Mouse (Mus musculus): ENCODE results near the gene Camk1. TPM values are rescaled to one million over a fixed set of nuclear protein-coding genes. Genes with fewer than 3 reads are reported as not detected.
A peak's percentile ranks its signal among the peaks of the same experiment; 100 is the strongest.

Gene Camk1
- total RNA-seq (2021): 10 to 100 TPM; 39.0 to 42.9 TPM
- long read RNA-seq, experiment 1, transcript Camk1-201 (12 exons, 1,496 nt): major isoform, 73 of 83 reads
- long read RNA-seq, experiment 1, partial matches to known transcripts: 3 of 83 reads
- long read RNA-seq, experiment 1, other reads (novel, unspliced or antisense): 6 of 83 reads
- long read RNA-seq, experiment 2, transcript Camk1-201 (12 exons, 1,496 nt): major isoform, 56 of 64 reads
- long read RNA-seq, experiment 2, partial matches to known transcripts: 3 of 64 reads
- long read RNA-seq, experiment 2, other reads (novel, unspliced or antisense): 4 of 64 reads

DNA sequence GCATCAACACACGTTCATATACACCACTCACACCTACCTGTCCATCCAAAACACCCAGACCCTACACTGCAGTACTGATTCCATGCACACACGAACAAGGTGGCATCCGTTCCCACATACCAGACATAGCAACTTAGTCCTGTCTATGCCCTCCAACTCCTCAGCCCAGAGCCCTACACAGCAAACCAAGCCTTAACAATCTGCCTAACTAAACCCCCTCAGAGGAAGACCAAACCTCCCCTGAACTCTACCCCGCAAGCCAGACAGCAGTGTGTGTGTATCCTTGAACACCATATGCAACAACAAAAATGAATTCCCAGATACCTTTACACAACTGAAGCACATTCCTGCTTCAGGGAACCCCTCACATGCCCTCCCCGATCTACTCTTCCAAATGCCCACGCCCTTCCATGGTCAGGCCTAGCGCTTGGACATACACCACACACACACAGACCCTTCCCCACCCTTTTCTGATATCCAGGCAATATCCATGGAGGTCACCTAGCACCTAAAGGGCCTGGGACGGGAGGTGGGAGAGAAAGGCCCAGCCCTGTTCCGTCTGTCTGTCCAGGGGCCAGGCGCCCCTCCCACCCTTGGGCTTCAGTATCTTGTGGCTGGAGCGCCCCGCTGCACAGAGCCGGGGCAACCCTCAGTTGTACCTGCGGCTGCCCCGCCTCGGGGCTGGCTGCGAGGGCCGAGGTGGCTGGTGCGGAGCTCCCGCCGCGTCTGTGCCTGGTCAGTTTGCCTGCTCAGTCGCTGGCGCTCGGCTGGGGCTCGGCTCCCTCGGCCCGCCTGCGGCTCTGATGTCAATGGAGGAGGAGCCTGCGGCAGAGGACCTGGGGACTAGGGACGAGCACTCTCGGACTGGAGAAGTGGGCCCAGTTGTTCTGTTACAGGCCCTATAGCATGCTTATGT lies at the start of gene Camk1:
TSS of gene Camk1 (minus strand) at position 808 of the 916 bp plus-strand sequence.
- peak; percentile 87 for DNase-seq (ENCODE audit: low spot score)

- peak; percentile 19 for DNase-seq (ENCODE audit: low spot score)
Observed at GRCm38 (mm10) chr6:113392387-113393071, 48.7 kb upstream of the Camk1 start.

DNA sequence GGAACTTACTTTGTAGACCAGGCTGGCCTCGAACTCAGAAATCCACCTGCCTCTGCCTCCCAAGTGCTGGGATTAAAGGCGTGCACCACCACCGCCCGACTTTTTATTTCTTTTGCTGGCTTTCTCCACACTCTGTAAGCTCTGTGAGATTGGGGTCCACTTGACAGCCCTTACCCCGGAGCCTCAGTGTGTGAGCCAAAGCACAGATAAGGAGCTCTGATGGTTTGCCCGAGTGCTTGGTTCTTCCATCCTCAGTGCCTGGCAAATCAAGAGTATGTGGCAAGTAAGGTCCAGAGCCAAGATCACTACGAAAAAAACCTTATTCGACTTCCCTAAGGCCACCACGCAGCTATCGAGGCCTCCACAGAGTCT lies 48.2 kb upstream of the Camk1 start:
- no peak for DNase-seq (ENCODE audit: low spot score)

GRCm38 (mm10) chr6:113390715-113391114 lies 46.9 kb upstream of the Camk1 start:
- DNase-seq (ENCODE audit: low spot score): no peak

- no peak for DNase-seq (ENCODE audit: low spot score)
Observed at GRCm38 (mm10) chr6:113388960-113389359, 45.2 kb upstream of the Camk1 start, which contains the start of gene Ttll3. Ttll3 (plus strand) TSS chr6:113389260.

GRCm38 (mm10) chr6:113386025-113386424 lies 42.2 kb upstream of the Camk1 start:
- DNase-seq (ENCODE audit: low spot score): no peak

- DNase-seq (ENCODE audit: low spot score): no peak
Observed at GRCm38 (mm10) chr6:113385160-113385714, 41.5 kb upstream of the Camk1 start.

- DNase-seq (ENCODE audit: low spot score): no peak
Observed at GRCm38 (mm10) chr6:113384351-113384927, 40.7 kb upstream of the Camk1 start.

DNA sequence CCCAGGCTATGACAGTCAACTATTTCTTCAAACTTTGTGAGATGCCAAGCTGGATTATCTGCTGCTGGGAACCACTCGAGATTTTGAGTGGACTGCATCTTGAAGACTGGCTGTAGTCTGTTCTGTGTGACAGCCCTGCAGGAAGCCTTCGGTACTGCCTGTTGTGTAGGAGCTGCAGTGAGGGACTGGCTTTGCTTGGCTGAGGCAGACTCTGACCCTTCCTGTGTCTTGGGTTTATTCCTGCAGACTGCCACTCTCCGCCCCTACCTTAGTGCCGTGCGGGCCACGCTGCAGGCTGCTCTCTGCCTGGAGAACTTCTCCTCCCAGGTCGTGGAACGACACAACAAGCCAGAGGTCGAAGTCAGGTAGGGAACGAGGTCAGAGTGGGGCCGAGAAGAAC lies 36.7 kb upstream of the Camk1 start:
- no peak for DNase-seq (ENCODE audit: low spot score)

DNA sequence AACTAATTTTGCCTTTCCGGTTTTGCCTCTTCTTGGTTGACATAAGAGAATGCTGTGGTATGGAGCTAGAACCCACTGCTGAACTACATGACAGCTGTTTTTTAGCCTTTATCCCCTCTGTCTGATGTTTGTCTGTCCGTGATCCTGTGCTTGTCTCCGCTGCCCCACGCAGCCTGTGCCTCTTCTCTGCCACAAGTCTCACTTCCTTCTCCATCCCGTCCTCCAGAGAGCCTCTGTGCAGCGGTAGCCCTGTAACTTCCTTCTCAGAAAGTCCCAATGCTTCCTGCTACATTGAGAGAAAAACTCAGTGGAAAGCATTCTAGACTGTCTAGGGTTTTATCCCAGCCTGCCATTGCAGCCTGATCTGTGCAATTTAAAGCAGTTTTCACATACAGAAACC lies 35.5 kb upstream of the Camk1 start:
- no peak for DNase-seq (ENCODE audit: low spot score)

- DNase-seq (ENCODE audit: low spot score): peak; percentile 92
Observed at GRCm38 (mm10) chr6:113377496-113378385, 34.0 kb upstream of the Camk1 start, which contains the start of the genes Tada3 and Arpc4. Tada3 (minus strand) TSS chr6:113377883. Arpc4 (plus strand) TSS chr6:113378115.

DNA sequence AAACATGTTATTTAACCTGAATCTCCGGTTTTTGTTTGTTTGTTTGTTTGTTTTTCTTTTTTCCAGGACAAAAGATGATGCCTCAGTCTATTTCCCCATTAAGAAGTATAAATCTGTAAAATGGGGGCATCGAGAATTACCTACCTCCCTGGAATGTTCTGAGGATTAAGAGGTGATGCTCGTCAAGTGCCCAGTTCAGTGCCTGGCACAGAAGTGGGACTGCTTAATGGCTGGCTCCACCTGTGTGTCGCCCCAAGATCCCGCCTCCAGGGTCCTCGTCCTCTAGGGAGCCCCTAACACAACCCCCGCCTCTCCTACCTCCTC lies 33.4 kb upstream of the Camk1 start:
- no peak for DNase-seq (ENCODE audit: low spot score)

GRCm38 (mm10) chr6:113373491-113373890 lies 29.7 kb upstream of the Camk1 start:
- DNase-seq (ENCODE audit: low spot score): no peak

DNA sequence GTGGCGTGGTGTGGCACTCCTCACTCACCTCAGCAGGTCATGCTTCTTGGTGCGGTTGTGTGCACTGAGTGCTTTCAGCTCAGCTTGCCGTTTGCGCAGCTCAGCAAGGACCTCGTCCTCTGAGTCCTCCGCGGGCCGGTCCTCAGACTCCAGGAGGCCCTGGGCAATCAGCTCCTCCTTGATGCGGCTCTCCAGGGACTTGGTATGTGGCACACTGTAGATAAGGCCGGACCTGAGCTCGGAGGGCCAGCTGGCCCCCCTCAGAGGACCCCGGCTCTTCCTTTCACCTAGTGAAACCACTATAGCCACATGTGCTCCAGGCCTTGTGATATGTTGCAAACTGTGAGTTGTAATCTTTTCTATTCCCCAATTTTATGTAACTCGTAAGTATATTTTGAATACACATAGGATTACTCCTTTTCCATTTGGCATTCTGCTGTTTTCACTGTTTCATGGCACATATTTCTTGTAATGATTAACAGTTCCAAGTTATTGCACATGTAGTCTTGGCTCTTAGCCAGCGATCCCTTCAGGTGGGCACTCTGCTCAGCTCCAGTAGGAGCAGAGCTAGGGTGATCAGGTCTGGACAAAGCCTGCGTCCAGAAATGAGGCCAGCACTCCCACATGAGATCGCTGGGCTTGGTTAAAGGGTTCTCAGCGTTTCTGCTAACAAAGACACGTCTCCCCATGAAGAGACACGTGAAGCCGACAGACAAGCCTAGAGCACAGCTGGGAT lies 26.6 kb upstream of the Camk1 start:
- DNase-seq (ENCODE audit: low spot score): no peak

DNA sequence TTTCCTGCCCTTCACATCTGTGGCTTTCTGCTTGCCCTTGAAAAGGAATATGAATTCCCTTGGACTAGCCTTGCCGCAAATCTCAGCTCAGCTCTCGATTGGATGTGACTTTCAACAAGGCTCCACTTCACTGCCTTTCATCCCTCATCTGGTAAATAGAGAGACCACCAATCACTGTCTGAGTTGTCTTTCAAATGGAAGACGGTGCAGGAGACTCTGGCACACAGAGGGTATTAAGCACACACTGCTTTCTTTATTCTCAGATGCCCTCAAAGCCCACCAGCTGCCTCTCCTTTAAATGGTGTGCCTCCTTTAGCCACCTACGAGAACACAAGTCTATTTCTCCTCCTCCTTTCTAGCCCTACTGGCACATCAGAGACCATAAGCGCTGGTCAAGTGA lies 24.8 kb upstream of the Camk1 start:
- DNase-seq (ENCODE audit: low spot score): no peak

- DNase-seq (ENCODE audit: low spot score): no peak
Observed at GRCm38 (mm10) chr6:113368124-113368523, 24.3 kb upstream of the Camk1 start.

DNA sequence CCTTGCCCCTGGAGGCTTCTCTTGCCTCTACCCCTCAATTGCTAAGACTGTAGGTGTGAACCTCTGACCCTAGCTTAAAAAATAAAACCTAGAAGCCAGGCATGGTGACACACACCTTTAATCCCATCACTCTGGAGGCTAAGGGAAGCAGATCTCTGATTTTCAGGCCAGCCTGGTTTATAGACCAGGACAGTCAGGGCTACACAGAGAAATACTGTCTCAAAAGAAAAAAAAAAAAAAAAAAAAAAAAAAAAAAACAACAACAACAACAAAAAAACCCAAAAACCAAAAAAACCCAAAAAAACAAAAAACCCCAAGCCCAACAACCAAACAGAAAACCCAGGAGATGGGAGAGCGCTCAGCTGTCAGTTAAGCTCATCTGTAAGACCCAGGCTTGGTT lies 23.8 kb upstream of the Camk1 start:
- no peak for DNase-seq (ENCODE audit: low spot score)

DNA sequence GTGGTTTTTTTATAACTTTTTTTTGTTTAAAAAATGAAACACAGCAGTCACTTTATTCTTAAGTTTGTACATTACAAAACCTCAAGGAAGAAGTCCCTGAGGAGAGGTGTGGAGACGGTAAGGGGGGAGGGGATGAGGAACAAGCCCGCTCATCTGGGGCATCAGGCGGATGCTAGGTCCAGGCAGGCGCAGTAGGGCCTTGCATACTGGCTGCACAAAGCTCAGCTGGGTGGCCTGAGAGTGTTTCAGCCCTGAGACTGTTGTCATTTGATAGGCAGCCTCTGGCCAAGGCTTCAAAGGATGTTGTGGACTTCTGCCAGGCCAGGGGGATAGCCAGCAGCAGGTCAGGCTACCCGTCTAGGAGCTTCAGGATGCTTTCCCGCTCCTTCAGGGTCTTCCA lies 22.9 kb upstream of the Camk1 start:
- DNase-seq (ENCODE audit: low spot score): no peak

DNA sequence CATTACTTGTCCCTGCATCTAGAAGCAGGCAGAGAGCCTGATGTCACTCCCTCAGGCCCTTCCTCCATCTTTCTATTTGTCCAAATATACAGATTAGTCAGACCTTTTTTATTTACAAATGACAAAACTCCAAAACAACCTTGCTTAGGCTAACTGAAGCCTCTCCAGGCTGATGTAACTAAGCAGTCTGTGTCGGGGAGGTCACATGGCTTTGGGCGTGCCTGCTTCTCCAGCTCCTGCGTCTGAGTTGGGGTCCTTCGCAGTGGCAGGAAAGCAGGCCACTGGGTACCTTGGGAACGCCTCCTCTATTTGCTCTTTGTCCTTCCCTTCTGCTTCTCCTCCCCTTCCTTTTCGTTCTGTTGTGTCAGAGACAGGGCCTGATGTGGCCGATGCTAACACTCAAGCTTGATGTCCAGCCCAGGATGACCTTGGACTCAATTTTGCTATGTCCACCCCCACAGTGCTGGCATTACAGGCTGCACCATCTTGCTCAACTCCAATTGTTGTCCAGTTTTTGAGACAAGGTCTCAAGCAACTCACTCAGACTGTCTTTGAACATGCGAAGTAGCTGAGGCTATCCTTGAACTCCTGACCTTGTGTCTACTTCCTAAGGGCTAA lies 20.8 kb upstream of the Camk1 start:
- DNase-seq (ENCODE audit: low spot score): no peak
